Mouse (Mus musculus): ENCODE data around the gene Olfr1301. TPM values are rescaled to one million over a fixed set of nuclear protein-coding genes. Genes with fewer than 3 reads are reported as not detected.

Olfr1301 gene
- total RNA-seq (2021) = not detected
- long read RNA-seq, experiment 1 = 0 reads
- long read RNA-seq, experiment 2 = 0 reads

DNA sequence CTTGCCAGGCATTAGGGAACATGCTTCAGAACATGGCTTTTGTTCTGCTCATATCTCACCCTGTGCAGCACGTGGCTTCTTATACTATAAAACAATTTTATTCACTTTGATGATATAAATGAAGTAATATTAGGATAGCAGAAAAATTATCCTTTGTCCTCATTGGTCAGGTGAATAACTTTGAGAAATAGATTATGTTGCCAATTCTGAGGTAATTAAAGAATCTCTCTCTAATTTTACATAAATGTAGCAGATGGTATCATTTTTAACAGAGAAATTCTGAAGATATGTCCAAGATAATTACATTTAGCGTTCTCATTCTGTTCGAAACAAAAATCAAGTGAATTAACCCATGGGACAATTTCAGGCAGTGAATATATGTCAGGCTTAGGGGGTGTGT is at the start of gene Olfr1301:
Gene Olfr1301, plus strand, starts transcription at position 301 of the 400 bp plus-strand sequence.
- no peak for DNase-seq

GRCm38 (mm10) chr2:111726739-111727138 is 24.1 kb upstream of the Olfr1301 start:
- DNase-seq = no peak

GRCm38 (mm10) chr2:111777129-111777528 is 26.3 kb downstream of the Olfr1301 start, which contains the start of gene Olfr1302:
Gene Olfr1302 (plus strand): TSS chr2:111777429.
- DNase-seq = no peak

Other genes with a start within 250 kb of the Olfr1301 start
- gene Olfr1293-ps, start 225.8 kb upstream of the Olfr1301 start, total RNA-seq (2021) = not detected
- not detected for gene Olfr1294, start 210.7 kb upstream of the Olfr1301 start, total RNA-seq (2021)
- gene Olfr1295, start 181.3 kb upstream of the Olfr1301 start, total RNA-seq (2021) = not detected
- gene Olfr1297, start 124.5 kb upstream of the Olfr1301 start, total RNA-seq (2021) = not detected
- not detected for gene Olfr1298, start 101.8 kb upstream of the Olfr1301 start, total RNA-seq (2021)
- not detected for gene Olfr1299, start 89.6 kb upstream of the Olfr1301 start, total RNA-seq (2021)
- not detected for gene Olfr1302, start 26.4 kb downstream of the Olfr1301 start, total RNA-seq (2021)
- gene Olfr1303, start 69.3 kb downstream of the Olfr1301 start, total RNA-seq (2021) = not detected
- gene Olfr1305, start 126.1 kb downstream of the Olfr1301 start, total RNA-seq (2021) = not detected
- gene Olfr1306, start 165.3 kb downstream of the Olfr1301 start, total RNA-seq (2021) = not detected
- gene Olfr1307, start 198.4 kb downstream of the Olfr1301 start, total RNA-seq (2021) = not detected
- gene Olfr1308, start 213.9 kb downstream of the Olfr1301 start, total RNA-seq (2021) = not detected
- gene Olfr1309, start 239.3 kb downstream of the Olfr1301 start, total RNA-seq (2021) = not detected